9 mouse cellular contexts compared by ENCODE assay signal in the genomic region with DNA sequence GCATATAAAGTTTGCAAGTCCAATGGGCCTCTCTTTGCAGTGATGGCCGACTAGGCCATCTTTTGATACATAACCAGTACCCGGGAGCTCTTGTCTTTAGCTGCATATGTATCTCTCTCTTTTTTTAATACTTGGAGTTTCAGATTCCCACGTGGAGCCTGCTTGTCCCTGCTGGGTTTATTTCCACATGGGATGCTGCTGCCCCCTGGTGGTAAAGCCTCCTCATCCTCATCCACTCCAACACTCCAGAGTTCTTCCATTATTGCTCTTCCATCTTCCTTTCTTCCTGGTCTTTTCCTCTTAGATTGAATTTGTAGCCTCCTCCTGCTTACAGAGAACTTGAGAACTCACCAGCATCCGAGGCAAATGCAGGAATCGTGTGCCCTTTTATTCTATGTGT. TPM values are rescaled to one million over a fixed set of nuclear protein-coding genes. Genes with fewer than 3 reads are reported as not detected.
A peak's percentile ranks its signal among the peaks of the same experiment; 100 is the strongest.
DNase-seq lines count a peak whose midpoint lies in the region; ATAC-seq and TF ChIP-seq lines count a peak whose summit lies in the region.
"Had no signal": no experiment of that assay in that cellular context is flagged by ENCODE, and none has a peak within 500 bp of the region (broad histone marks: within the 10 kb centered on the region; RNA-seq: fewer than 3 reads in every experiment).

No protein-coding gene starts in this region.

- H3K9me3 ChIP-seq in limb, embryonic 14.5 days (ENCODE audit: control insufficient read depth, low read length): no peaks in the 10 kb centered on the region

- peak in 1 of 2 experiments; percentile 15 for DNase-seq in spleen, adult 2 months (ENCODE audit: low read depth in 1 of 2, low spot score in 2 of 2)
- no peak for DNase-seq in spleen, postnatal 36 days (ENCODE audit: low spot score in 2 of 2)
- DNase-seq in adrenal gland, postnatal 14 days: peak; percentile 82
- peak; percentile 61 for DNase-seq in embryo, embryonic 9.5 days (ENCODE audit: extremely low spot score)
- peak; percentile 53 for DNase-seq in induced T-regulatory cell, adult 2 months (ENCODE audit: low read depth)
- peak; percentile 74 for DNase-seq in limb, embryonic 14.5 days (ENCODE audit: low spot score)
- peak; percentile 71 for DNase-seq in right cerebral cortex, adult 18-20 months
- DNase-seq in T-cell, adult 2 months (ENCODE audit: low spot score): no peak

- TF ChIP-seq POLR2A in spleen, adult 2 months (IDR thresholded peaks at IDR 0.05; ENCODE audit: low read depth, low read length): no peak
- no peak for TF ChIP-seq POLR2A in limb, embryonic 14.5 days (IDR thresholded peaks at IDR 0.05; ENCODE audit: borderline replicate concordance, extremely low read depth, insufficient read depth, insufficient read length)

- 41% methylated on average over 5 of the region's 5 CpGs for WGBS in spleen, adult 2 months
- WGBS in limb, embryonic 14.5 days: 33% methylated on average over 5 of the region's 5 CpGs

- H3K9ac ChIP-seq in limb, embryonic 14.5 days (ENCODE audit: low read depth, low read length, severe bottlenecking): no peak overlapping the region

- peak; percentile 52; the same call in 1 of the 2 replicates for TF ChIP-seq CTCF in spleen, adult 2 months (IDR thresholded peaks at IDR 0.05; ENCODE audit: extremely low read depth, insufficient read depth, insufficient read length, insufficient replicate concordance)

- H3K27ac ChIP-seq in spleen, adult 2 months (ENCODE audit: insufficient read depth, low read length): no peak overlapping the region
- H3K27ac ChIP-seq in limb, embryonic 14.5 days (replicated peaks; ENCODE audit: low read depth, low read length): no peak overlapping the region

- no peak for ATAC-seq in limb, embryonic 14.5 days (ENCODE audit: low FRiP score, low read depth)

- H3K4me3 ChIP-seq in spleen, adult 2 months (ENCODE audit: extremely low read depth, insufficient read depth, insufficient read length): no peak overlapping the region
- no peak overlapping the region for H3K4me3 ChIP-seq in limb, embryonic 14.5 days (replicated peaks; ENCODE audit: low read length)
- H3K4me3 ChIP-seq: myocyte had no signal

- H3K4me1 ChIP-seq in spleen, adult 2 months (ENCODE audit: control insufficient read depth, insufficient read depth, insufficient read length): no peaks in the 10 kb centered on the region
- no peaks in the 10 kb centered on the region for H3K4me1 ChIP-seq in limb, embryonic 14.5 days (ENCODE audit: control insufficient read depth, insufficient read depth, low read length)

- H3K36me3 ChIP-seq in spleen, adult 2 months (ENCODE audit: control insufficient read depth, insufficient read depth, low read length): no peaks in the 10 kb centered on the region
- no peaks in the 10 kb centered on the region for H3K36me3 ChIP-seq in limb, embryonic 14.5 days (ENCODE audit: control insufficient read depth, insufficient read depth, low read length)

- no peak overlapping the region for H3K4me2 ChIP-seq in limb, embryonic 14.5 days (replicated peaks; ENCODE audit: low read depth, low read length, severe bottlenecking)

- no peaks in the 10 kb centered on the region for H3K27me3 ChIP-seq in spleen, adult 2 months (ENCODE audit: control insufficient read depth, insufficient read depth, low read length)
- H3K27me3 ChIP-seq in limb, embryonic 14.5 days (ENCODE audit: control insufficient read depth, insufficient read depth, low read length): no peaks in the 10 kb centered on the region

RNA-seq across cellular contexts. Expression of a gene that starts 48.9 kb away (rescaled TPM):
- polyA plus RNA-seq in spleen, adult 2 months (2012; rRNA removed): 3.4 and 5.0 TPM in 2 replicates
- total RNA-seq in adrenal gland, postnatal 14 days (2021): 4.6 TPM in 2 replicates
- polyA plus RNA-seq in limb, embryonic 14.5 days (2012; rRNA removed): 10.0 and 15.5 TPM in 2 replicates
- 12.6 and 14.7 TPM in 2 replicates for polyA plus RNA-seq in limb, embryonic 14.5 days (2014; fragmentation: Nextera tagmentation; extraction: Ambion mirVana)

Comparison
In these comparisons a context has a peak if more than half of its experiments do, and no peak if none do; other contexts are left out.
1. DNase-seq: peak in adrenal gland, postnatal 14 days (single experiment), embryo, embryonic 9.5 days (single experiment), induced T-regulatory cell, adult 2 months (single experiment), limb, embryonic 14.5 days (single experiment) and right cerebral cortex, adult 18-20 months (single experiment); none in spleen, postnatal 36 days (0 of 2) and T-cell, adult 2 months (single experiment).